Mouse (Mus musculus): ENCODE measurements around the gene Runx2. TPM values are rescaled to one million over a fixed set of nuclear protein-coding genes. Genes with fewer than 3 reads are reported as not detected.

Gene Runx2
- polyA plus RNA-seq, 1 experiment from 2014 or later, result 0.52 TPM

GRCm38 (mm10) chr17:44649056-44649455 lies 165.5 kb downstream of the Runx2 start:
- no peak overlapping the region for H3K4me2 ChIP-seq (replicated peaks)
- H3K4me1 ChIP-seq, result peaks cover 8% of the 10 kb centered on the region; the same call in 1 of the 2 replicates
- H3K9ac ChIP-seq, result no peak overlapping the region
- H3K4me3 ChIP-seq, result no peak overlapping the region
- H3K36me3 ChIP-seq, result no peaks in the 10 kb centered on the region
- no peak for ATAC-seq (ENCODE audit: low FRiP score, low read depth)
- H3K9me3 ChIP-seq, result no peaks in the 10 kb centered on the region
- 0 out of 2 replicates have a peak, but pooled peaks cover 2% of the 10 kb centered on the region for H3K27me3 ChIP-seq (replicated peaks)
- WGBS, result 13% methylated on average over 8 of the region's 8 CpGs
- H3K27ac ChIP-seq, result no peak overlapping the region

- no peaks in the 10 kb centered on the region for H3K9me3 ChIP-seq
- H3K4me2 ChIP-seq (replicated peaks), result no peak overlapping the region
- H3K27ac ChIP-seq, result no peak overlapping the region
- H3K36me3 ChIP-seq, result no peaks in the 10 kb centered on the region
- no peak overlapping the region for H3K9ac ChIP-seq
- peaks cover 8% of the 10 kb centered on the region; the same call in 1 of the 2 replicates for H3K4me1 ChIP-seq
- no peak overlapping the region for H3K4me3 ChIP-seq
- no peak for ATAC-seq (ENCODE audit: low FRiP score, low read depth)
- 87% methylated on average over 6 of the region's 6 CpGs for WGBS
- 0 out of 2 replicates have a peak, but pooled peaks cover 2% of the 10 kb centered on the region for H3K27me3 ChIP-seq (replicated peaks)
Measured at GRCm38 (mm10) chr17:44647916-44648315, 166.7 kb downstream of the Runx2 start.

- Histone ChIP-seq H3K4me2 (replicated peaks) (no peak overlapping the region), H3K27ac (no peak overlapping the region), H3K36me3 (no peaks in the 10 kb centered on the region), H3K27me3 (replicated peaks) (0 out of 2 replicates have a peak, but pooled peaks cover 2% of the 10 kb centered on the region), H3K4me1 (peaks cover 8% of the 10 kb centered on the region; the same call in 1 of the 2 replicates), H3K9ac (no peak overlapping the region), H3K9me3 (no peaks in the 10 kb centered on the region), H3K4me3 (no peak overlapping the region)
- 88% methylated on average over 8 of the region's 8 CpGs for WGBS
- no peak for ATAC-seq (ENCODE audit: low FRiP score, low read depth)
Measured at GRCm38 (mm10) chr17:44645146-44645545, 169.5 kb downstream of the Runx2 start.

- WGBS, result 93% methylated on average over 6 of the region's 6 CpGs
- Histone ChIP-seq H3K9ac (no peak overlapping the region), H3K4me1 (no peaks in the 10 kb centered on the region), H3K4me3 (no peak overlapping the region), H3K4me2 (replicated peaks) (no peak overlapping the region), H3K36me3 (no peaks in the 10 kb centered on the region), H3K27me3 (replicated peaks) (no peaks in the 10 kb centered on the region), H3K27ac (no peak overlapping the region), H3K9me3 (no peaks in the 10 kb centered on the region)
- ATAC-seq (ENCODE audit: low FRiP score, low read depth), result no peak
Measured at GRCm38 (mm10) chr17:44643260-44643659, 171.3 kb downstream of the Runx2 start.

- 91% methylated on average over 4 of the region's 4 CpGs for WGBS
- Histone ChIP-seq H3K27me3 (replicated peaks) (no peaks in the 10 kb centered on the region), H3K36me3 (no peaks in the 10 kb centered on the region), H3K4me1 (no peaks in the 10 kb centered on the region), H3K27ac (no peak overlapping the region), H3K4me2 (replicated peaks) (no peak overlapping the region), H3K9me3 (no peaks in the 10 kb centered on the region), H3K9ac (no peak overlapping the region), H3K4me3 (no peak overlapping the region)
- no peak for ATAC-seq (ENCODE audit: low FRiP score, low read depth)
Measured at GRCm38 (mm10) chr17:44642126-44642525, 172.5 kb downstream of the Runx2 start.

- H3K27me3 ChIP-seq (replicated peaks), result no peaks in the 10 kb centered on the region
- no peak overlapping the region for H3K9ac ChIP-seq
- H3K4me1 ChIP-seq, result no peaks in the 10 kb centered on the region
- no peak overlapping the region for H3K27ac ChIP-seq
- H3K4me3 ChIP-seq, result no peak overlapping the region
- no peaks in the 10 kb centered on the region for H3K9me3 ChIP-seq
- ATAC-seq (ENCODE audit: low FRiP score, low read depth), result no peak
- no peak overlapping the region for H3K4me2 ChIP-seq (replicated peaks)
- WGBS, result 80% methylated on average over 3 of the region's 3 CpGs
- no peaks in the 10 kb centered on the region for H3K36me3 ChIP-seq
Measured at GRCm38 (mm10) chr17:44640910-44641309, 173.7 kb downstream of the Runx2 start.

- Histone ChIP-seq H3K27ac (no peak overlapping the region), H3K36me3 (no peaks in the 10 kb centered on the region), H3K4me1 (no peaks in the 10 kb centered on the region), H3K4me2 (replicated peaks) (no peak overlapping the region), H3K27me3 (replicated peaks) (no peaks in the 10 kb centered on the region), H3K9ac (no peak overlapping the region), H3K9me3 (no peaks in the 10 kb centered on the region), H3K4me3 (no peak overlapping the region)
- WGBS, result 94% methylated on average over 14 of the region's 14 CpGs
- no peak for ATAC-seq (ENCODE audit: low FRiP score, low read depth)
Measured at GRCm38 (mm10) chr17:44639446-44639845, 175.2 kb downstream of the Runx2 start.

- H3K36me3 ChIP-seq, result no peaks in the 10 kb centered on the region
- no peak overlapping the region for H3K4me2 ChIP-seq (replicated peaks)
- no peak overlapping the region for H3K4me3 ChIP-seq
- H3K9ac ChIP-seq, result no peak overlapping the region
- no peaks in the 10 kb centered on the region for H3K9me3 ChIP-seq
- H3K27ac ChIP-seq, result no peak overlapping the region
- H3K4me1 ChIP-seq, result no peaks in the 10 kb centered on the region
- 79% methylated on average over 10 of the region's 10 CpGs for WGBS
- H3K27me3 ChIP-seq (replicated peaks), result no peaks in the 10 kb centered on the region
- no peak for ATAC-seq (ENCODE audit: low FRiP score, low read depth)
Measured at GRCm38 (mm10) chr17:44637181-44637880, 177.3 kb downstream of the Runx2 start.

- no peaks in the 10 kb centered on the region for H3K36me3 ChIP-seq
- no peak overlapping the region for H3K4me2 ChIP-seq (replicated peaks)
- no peak overlapping the region for H3K4me3 ChIP-seq
- no peaks in the 10 kb centered on the region for H3K4me1 ChIP-seq
- no peaks in the 10 kb centered on the region for H3K27me3 ChIP-seq (replicated peaks)
- WGBS, result 70% methylated on average over 5 of the region's 5 CpGs
- ATAC-seq (ENCODE audit: low FRiP score, low read depth), result no peak
- H3K9ac ChIP-seq, result no peak overlapping the region
- H3K27ac ChIP-seq, result no peak overlapping the region
- no peaks in the 10 kb centered on the region for H3K9me3 ChIP-seq
Measured at GRCm38 (mm10) chr17:44634486-44634885, 180.1 kb downstream of the Runx2 start.

- H3K4me2 ChIP-seq (replicated peaks), result no peak overlapping the region
- no peaks in the 10 kb centered on the region for H3K36me3 ChIP-seq
- no peak for ATAC-seq (ENCODE audit: low FRiP score, low read depth)
- 65% methylated on average over 14 of the region's 14 CpGs for WGBS
- H3K9ac ChIP-seq, result no peak overlapping the region
- H3K9me3 ChIP-seq, result no peaks in the 10 kb centered on the region
- H3K27ac ChIP-seq, result no peak overlapping the region
- no peaks in the 10 kb centered on the region for H3K27me3 ChIP-seq (replicated peaks)
- H3K4me3 ChIP-seq, result no peak overlapping the region
- H3K4me1 ChIP-seq, result no peaks in the 10 kb centered on the region
Measured at GRCm38 (mm10) chr17:44633607-44634415, 180.8 kb downstream of the Runx2 start.

GRCm38 (mm10) chr17:44632941-44633340 lies 181.7 kb downstream of the Runx2 start:
- H3K36me3 ChIP-seq, result no peaks in the 10 kb centered on the region
- H3K9me3 ChIP-seq, result no peaks in the 10 kb centered on the region
- ATAC-seq (ENCODE audit: low FRiP score, low read depth), result no peak
- H3K4me2 ChIP-seq (replicated peaks), result no peak overlapping the region
- no peaks in the 10 kb centered on the region for H3K4me1 ChIP-seq
- H3K27me3 ChIP-seq (replicated peaks), result no peaks in the 10 kb centered on the region
- 87% methylated on average over 2 of the region's 2 CpGs for WGBS
- no peak overlapping the region for H3K27ac ChIP-seq
- no peak overlapping the region for H3K9ac ChIP-seq
- no peak overlapping the region for H3K4me3 ChIP-seq

- Histone ChIP-seq H3K27ac (no peak overlapping the region), H3K9me3 (no peaks in the 10 kb centered on the region), H3K27me3 (replicated peaks) (no peaks in the 10 kb centered on the region), H3K4me1 (no peaks in the 10 kb centered on the region), H3K4me3 (no peak overlapping the region), H3K4me2 (replicated peaks) (no peak overlapping the region), H3K36me3 (no peaks in the 10 kb centered on the region), H3K9ac (no peak overlapping the region)
- 87% methylated on average over 4 of the region's 4 CpGs for WGBS
- no peak for ATAC-seq (ENCODE audit: low FRiP score, low read depth)
Measured at GRCm38 (mm10) chr17:44632292-44632691, 182.3 kb downstream of the Runx2 start.
